Mouse (Mus musculus): Measurements from ENCODE around the gene Cfap157.

The Cfap157 gene

DNA sequence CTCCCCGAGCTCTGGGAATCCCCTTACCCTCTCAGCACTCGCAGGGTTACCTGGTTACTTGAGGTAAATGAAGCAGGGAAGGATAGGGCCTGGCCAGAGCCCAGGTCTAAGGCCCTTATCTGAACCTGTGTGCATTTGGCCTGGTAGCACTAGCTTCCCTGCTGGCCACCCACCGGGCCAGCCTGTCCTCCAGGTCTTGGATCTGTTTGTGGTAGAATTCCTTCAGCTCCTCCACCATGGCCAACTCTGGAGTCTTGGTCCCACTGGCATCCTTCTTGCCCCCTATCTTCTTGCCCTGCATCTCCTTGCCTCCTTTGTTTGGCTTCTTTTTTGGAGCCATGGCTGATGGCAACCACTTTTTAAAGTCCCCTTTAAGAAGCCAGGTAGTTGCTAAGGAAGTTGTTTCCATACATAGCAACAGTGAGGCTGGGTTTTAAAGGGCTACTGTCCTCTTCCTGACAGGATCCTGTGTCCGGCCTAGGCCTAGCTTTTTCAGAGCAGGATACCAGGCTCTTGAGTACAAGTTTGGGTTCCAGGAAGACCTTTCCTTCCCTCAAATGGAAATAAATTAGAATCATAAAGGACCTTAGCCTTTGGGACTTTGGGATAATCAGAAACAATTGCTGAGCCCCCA is at the start of gene Cfap157:
Gene Cfap157, minus strand, starts transcription at position 381 of the 634 bp plus-strand sequence.
- DNase-seq (ENCODE audit: low read depth, low spot score), result no peak

DNA sequence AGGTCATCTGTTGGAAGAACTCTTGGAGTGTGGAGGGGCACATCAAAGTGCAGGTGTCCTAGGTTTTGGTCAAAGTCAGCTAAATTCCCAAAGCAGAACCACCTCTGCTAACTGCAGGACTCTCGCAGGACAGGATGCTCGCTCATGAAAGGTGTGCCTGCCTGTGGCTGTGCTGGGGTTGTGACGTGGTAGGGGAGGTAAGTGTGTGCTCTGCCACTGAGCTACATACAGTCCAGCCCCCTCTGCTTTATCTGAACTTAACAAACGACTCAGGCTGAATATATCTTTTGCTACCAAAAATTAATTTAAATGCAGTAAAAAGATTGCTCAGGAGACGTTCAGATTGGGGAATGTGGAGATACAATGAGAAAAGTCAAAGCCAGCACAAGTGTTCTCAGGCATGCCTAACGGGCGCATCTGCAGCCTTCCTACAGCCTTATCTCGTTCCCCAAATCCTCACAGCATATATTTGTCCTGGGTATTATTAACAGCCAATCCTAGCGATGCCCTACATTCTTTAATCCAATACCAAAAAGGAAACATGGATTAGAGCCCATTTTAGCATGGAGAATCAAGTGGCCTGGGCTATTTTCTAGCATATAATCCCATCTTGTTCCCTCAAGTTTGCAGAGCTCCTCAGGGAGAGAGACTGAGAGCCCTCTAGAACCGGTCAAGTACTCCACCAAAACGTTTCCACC is 44.9 kb upstream of the Cfap157 start:
- DNase-seq (ENCODE audit: low read depth, low spot score), result no peak

DNA sequence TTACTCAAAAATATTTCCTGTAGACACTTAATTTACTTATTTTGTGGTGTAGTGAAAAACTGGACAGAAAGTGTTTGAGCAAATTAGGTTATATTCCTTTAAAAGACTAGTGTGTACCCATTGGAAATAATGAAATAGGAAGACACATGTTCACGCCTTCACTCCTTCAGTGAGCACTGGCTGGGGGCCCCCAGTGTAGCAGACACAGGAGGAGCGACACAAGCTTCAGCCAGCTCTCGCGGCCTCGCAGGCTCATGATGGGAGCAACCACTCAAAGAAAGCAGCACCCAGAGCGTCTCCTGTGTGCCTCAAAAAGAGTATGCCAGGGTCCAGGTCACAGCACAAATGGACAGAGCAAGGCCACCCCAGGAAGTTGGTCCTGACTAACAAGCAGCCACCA is 41.6 kb upstream of the Cfap157 start:
- no peak for DNase-seq (ENCODE audit: low read depth, low spot score)

DNA sequence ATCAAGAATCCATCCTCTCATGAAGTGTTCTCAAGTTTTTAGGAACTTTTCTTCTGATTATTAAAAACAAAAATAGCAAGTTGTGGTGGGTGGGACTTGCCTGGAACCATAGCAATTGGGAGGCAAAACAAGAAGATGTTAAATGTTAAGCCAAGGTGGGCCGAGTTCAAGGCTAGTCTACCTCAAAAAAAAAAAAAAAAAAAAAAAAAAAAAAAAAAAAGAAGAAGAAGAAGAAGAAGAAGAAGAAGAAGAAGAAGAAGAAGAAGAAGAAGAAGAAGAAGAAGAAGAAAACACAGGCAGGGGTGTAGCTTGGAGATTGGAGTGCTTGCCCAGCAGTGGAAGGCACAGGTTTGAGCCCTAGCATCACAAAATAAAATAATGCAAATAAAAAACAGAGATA is 40.5 kb upstream of the Cfap157 start:
- no peak for DNase-seq (ENCODE audit: low read depth, low spot score)

DNA sequence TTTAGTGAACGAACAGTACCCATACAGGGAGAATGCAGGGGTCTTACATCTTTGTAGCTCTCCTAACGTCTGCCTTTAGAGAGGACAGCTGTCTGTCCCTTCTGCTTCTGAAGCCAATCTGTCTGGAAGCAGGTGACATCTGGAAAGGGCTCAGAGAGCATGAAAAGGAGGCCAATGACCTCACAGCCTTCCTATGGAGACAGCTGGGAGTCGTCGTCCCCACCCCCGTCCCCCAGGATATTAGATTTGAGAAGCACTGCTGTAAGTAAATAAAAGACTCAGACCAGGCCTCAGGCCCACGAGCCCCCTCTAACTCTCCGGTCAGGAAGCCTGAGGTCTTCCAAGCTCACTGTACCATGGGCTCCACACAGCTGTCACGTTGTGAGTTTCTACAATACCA is 40.0 kb upstream of the Cfap157 start:
- no peak for DNase-seq (ENCODE audit: low read depth, low spot score)

DNA sequence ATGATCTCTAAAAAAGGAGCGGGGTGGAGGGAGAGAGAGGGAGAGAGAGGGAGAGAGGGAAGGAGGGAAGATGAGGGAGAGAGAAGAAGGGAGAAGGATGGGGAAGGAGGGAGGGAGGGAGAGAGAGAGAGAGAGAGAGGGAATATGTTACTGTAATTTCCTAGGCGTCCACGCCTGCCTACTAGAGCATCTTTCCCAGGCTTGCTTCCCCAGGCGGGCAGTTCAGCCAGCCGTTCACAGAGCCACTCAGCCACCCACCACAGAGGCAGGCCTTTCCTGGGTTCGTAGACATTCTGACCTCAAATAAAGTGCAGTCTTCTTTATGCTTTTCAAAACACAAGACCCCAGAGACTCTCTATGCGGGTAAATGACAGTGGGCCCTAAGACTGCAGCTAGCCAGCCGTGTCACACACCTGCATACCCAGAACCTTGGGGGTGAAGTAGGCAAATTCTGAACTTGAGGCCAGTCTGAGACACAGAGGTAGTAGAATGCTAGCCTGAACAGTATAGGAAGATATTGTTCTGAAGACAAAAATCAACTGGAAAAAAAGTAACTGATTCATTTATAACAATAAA is 39.4 kb upstream of the Cfap157 start:
- no peak for DNase-seq (ENCODE audit: low read depth, low spot score)

DNA sequence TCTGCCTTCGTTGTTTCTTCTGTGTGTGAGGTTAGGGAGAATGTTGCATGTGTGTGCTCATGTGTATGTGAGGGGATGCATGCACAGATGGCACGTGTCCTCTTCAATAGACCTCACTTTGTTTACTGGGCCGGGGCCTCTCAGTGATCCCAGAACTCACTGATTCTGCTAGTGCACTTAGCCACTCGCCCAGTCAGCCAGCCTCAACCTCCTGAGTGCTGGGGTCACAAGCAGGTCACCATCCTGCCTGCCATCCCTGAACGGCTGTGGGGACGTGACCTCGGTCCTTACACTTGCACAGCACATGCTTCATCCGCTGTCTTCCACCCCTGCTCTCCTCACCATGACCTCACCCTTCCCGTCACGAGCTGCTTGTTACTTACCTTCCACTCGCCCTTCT is 38.9 kb upstream of the Cfap157 start:
- DNase-seq (ENCODE audit: low read depth, low spot score), result no peak

DNA sequence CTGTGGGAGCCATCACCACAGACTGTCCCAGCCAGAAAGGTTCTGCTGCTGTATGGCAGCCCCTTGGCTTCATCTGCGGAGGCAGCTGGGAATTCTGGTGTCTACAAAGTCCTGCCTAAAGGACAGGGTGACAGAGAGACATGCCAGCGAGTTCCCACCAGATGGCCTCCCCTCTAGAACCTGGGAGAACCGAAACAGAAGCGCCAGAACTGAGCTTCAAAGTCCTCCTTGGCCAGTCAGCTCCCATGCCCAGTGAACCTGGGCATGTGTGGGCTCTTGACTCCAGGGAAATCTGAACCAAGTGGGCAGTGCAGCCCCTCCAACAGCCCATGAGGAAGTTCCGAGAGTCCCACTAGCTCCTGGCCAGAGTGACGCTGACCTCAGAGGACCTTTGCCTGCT is 38.4 kb upstream of the Cfap157 start:
- no peak for DNase-seq (ENCODE audit: low read depth, low spot score)

DNA sequence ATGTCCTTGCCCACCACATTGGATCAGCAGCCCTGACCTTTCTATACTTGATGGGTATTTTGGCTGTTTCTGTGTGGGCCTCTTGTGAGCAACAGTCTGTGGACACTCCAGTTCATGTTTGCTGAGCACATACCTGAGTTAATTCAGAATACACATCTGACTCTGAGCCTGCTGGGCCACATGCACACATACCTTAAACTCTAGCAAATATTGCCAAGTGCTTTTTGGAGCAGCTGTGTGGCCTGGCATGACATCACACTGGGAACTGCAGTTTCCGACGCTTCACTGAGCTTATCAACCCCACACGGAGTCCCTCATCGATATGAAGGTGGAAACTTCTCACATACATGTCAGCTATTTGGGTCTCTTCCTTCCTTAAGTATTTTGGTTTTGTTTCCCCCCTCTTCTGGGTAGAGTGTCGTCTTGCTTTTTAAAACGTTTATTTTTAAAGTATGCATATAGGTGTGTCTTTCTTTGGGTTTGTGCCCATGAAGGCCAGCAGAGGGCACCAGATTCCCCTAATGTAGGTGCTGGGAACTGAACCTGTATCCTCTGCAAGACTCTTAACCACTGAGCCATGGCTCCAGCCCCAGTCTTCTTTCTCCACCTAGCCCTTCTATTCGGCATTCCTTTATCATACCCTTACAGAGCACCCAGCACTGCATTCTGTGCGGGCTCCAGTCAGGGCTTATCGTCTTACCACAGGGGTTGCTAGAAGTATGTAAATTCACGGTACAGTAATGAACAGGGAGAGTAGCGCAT is 37.0 kb upstream of the Cfap157 start:
- DNase-seq (ENCODE audit: low read depth, low spot score), result no peak

DNA sequence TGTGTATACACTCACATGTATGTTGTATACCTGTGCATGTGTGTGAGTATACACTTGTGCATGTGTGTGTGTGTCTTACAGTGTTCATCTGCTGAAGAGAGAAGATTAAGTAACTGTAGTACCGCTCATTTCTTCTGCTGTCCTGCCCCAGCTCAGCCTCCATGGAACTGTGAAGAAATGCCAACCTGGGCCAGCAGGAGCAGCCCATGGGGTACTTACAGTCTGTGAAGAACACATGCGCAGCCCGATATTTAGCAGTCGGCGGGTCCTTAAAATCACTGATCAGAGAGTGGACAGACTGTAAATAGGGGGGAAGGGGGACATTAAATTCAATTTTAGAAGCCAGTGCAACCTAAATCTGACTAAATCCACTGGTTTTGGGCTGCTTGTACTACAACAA is 34.0 kb upstream of the Cfap157 start:
- no peak for DNase-seq (ENCODE audit: low read depth, low spot score)

DNA sequence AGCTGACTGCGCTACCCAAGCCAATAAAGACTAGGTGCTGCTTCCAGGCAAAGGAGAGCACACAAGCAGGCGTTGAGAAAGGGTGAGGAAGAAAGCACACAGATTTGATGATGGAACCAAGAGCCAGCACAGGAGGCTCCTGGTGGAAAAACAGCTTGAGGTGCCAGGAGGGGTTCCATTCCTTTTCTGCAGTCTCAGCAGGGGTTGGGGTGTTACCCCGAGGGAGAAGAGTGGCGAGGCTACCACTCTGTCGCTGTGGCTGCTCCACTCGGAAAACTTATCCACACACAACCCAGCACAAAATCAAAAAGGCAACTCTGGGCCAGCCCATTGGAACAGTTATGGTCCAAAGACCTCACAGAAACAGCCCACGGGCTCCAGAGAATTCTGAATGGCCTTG is 33.4 kb upstream of the Cfap157 start:
- DNase-seq (ENCODE audit: low read depth, low spot score), result no peak

DNA sequence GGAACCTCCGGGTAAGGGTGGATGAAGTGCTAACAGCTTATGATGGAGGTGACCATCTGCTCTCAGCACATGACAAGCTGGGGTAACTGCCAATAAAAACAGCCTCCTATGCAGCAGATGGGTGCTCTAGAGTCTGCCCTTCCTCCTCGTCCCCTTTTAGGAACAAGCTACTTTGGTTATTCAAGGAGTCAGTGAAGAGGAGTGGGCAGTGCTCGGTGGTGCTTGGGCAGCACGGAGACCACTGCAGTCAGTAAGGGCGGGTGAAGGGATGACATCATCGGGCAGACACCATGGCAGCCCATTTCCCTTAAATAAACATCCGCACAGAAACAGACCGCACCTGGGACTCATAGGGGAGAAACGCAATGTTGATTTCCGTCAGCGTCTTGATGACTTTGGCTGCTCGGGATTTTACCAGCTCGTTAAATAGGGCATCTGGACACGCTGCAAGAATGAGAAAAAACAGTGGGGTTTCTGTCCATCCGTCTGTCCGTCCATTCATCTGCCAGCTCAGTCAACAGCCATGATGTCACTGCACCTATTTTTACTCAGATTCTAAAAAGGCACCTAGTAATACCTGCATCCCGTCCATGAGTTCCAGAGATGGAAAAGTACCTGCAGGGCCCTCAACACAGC is 32.8 kb upstream of the Cfap157 start:
- DNase-seq (ENCODE audit: low read depth, low spot score), result no peak

DNA sequence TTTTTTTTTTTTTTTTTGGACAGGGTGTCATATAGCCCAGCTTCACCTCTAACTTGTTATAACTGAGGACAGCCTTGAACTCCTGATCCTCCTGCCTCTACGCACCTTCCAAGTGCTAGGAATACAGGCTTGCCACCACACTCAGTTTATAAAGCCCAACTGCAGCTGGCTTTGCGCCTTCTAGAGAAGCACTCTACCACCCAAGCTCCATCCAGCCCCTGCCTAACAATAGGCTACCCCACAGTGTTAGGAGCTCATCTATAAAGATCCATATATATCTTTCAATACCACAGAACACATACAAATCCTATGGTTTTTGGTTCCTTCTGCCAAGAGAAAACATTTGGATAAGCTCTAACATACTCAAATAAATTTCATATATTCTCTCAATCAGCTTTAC is 32.3 kb upstream of the Cfap157 start:
- DNase-seq (ENCODE audit: low read depth, low spot score), result no peak

DNA sequence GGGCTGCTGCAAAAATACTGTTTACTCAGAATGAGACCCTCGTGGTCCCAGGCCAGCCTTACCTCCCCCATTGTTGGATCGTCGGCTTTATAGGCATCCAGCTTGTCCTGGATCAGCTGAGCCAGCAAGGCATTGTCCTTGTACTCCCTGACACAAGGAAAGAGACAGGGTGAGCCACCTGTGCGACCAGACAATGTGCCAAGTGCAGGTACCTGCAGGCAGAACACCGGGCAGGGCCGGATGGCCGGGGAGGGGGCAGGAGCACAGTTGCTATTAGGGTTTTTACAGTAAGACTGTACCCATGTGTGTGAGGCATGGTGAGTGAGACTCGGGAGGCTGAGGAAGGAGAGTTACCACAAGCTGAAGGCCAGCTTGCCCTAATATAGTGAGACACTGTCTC is 27.7 kb upstream of the Cfap157 start:
- DNase-seq (ENCODE audit: low read depth, low spot score), result no peak

DNA sequence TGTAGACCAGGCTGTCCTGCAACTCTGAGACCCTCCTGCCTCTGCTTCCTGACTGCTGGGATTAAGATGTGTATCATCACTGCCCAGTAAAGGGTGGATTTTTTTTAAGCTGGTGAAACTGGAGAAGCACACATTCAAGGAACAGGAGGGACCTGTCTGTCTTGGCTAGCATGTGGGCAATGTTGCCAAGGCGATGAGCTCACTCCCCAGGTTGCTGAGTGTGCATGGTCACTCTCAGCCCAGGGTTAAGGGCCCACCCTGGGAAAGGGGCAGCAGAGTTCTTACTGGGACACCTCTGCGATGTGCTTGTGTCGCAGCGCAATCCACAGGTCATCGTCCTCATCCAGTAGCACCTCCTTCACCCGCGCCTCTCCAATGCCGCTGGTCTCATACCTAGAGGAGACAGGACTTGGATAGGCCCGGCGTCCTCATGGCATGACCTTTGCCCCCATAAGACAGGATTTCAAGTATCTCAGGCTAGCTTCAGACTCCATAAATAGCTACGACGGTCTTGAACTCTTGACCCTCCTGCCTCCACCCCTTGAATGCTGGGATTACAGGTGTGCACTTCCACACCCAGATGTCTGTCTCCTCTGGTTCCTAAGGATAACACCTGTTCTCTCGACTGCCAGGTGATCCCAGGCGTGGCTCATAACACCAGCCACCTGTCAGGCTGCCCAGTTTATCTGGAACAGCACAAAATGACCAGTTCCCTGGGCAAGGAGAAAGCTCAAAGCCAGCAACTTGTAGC is 24.8 kb upstream of the Cfap157 start:
- no peak for DNase-seq (ENCODE audit: low read depth, low spot score)

DNA sequence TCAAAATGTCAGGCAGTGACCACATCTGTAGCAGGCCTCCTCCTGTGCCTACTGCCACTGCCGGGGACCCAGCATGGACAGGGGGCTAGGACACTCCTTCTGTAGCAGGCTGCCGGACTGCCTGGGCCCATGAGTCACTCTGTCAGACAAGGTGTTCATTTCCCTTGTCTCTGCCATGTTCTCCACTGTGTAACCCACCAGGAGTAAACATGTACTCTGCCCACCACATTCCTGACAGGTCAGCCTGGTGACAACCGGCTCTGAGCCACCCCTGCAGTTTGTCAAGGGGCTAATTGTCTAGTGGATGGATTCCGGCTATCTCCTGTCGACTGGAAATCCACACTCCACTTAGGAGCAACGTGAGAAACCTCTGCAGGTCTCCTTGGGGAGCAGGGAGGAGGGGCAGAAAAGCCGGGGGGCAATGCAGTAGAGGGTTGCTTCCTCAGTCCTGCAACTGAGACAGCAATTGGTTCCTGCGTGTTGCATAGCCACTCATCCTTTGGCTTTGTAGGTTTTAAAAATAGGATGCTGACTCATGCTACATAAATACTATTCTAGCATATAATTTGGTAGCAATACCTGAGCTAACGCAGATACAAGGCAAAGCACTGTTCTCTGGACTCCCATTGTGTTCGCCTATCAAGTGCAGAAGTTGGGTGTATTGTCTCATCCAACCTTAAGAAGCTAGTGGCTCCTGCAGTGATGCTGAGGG is 14.2 kb upstream of the Cfap157 start:
- no peak for DNase-seq (ENCODE audit: low read depth, low spot score)

DNA sequence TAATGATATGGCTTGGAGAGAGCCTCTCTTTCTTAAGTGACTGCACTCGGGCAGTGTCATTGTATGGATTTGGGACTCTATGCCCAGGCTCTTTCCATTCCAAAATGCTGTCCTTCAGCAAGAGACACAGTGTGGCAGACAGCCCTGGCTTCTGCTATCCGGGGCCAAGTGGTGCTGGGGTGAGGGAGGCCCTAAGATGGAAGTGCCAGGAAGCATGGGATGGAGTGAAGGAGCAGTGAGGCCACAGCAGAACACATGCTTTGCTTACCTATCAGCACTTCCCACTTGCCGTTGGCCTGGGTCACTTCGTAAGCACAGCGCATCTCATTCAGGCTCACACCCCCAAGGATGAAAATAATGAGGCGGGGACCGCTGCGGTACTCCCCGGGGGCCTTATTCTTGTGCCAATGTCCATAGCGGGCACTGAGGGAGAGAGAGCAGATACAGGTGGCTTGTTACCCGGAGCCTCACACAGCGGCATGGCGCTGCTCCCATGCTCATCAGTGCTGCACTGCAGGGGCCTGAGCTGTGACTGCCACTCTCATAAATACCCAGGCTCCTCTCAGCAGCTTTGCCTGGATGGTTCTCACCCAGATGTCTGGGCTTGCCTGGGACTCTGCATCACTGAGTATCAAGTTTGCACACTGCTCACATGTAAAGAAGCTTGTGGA is 11.7 kb upstream of the Cfap157 start:
- DNase-seq (ENCODE audit: low read depth, low spot score), result no peak

DNA sequence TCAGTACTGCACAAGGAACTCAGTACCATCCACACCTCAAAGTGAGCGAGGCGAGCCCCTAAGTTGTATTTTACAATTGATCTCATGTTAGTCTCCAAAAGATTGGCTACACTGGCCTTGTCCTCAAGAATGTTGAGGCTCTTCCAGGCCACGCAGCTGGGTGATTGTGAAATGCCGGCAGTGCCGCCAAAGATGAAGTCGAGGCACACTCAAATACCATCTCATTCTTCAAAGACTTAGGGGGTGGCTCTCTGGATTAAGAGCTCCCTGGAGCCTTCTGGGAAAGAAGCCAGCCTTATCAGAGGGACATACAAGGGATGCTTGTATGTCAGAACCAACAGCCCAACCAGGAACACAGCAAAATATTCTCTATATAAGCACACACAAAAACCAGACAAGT is 7.1 kb upstream of the Cfap157 start:
- DNase-seq (ENCODE audit: low read depth, low spot score), result no peak

DNA sequence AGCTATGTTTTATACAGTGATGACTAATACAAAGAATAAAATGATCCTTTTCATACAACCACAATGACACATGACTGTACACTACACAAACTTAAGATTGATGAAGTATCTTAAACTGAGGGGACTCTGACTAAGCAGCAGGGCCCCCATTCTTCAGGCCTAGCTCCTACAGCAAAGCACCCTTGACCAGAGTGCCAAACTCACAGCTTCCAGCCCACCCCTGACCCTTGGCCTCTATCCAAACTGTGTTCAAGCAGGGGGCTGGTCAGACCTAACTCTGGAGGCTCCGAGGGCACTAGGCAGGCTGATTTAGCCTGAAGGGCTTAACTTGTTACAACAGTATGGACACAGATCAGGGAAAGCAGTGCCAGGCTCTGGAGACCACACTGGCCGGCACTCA is 4.4 kb upstream of the Cfap157 start:
- no peak for DNase-seq (ENCODE audit: low read depth, low spot score)

DNA sequence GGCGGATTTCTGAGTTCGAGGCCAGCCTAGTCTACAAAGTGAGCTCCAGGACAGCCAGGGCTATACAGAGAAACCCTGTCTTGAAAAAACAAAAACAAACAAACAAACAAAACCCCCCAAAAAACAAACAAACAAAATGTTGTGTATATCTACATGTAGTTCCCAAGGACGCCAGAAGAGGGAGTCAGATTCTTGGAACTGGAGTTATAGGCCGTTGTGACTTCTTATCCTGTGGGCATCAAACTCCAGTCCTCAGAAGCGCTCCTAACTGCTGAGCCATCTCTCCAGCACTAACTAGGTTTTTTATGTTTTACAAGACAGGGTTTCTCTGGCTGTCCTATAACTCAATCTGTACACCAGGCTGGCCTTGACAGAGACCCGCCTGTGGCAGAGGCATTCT is 2.9 kb upstream of the Cfap157 start:
- DNase-seq (ENCODE audit: low read depth, low spot score), result no peak
